Mouse (Mus musculus): ENCODE data around the gene Gemin4. TPM values are rescaled to one million over a fixed set of nuclear protein-coding genes. Genes with fewer than 3 reads are reported as not detected.

The Gemin4 gene
- 2.9 TPM for polyA plus RNA-seq (2014; fragmentation: Illumina TruSeq; extraction: RNeasy Lipid Tissue Mini Kit (QIAGEN cat#74804); ENCODE audit: low read depth, low replicate concordance)

DNA sequence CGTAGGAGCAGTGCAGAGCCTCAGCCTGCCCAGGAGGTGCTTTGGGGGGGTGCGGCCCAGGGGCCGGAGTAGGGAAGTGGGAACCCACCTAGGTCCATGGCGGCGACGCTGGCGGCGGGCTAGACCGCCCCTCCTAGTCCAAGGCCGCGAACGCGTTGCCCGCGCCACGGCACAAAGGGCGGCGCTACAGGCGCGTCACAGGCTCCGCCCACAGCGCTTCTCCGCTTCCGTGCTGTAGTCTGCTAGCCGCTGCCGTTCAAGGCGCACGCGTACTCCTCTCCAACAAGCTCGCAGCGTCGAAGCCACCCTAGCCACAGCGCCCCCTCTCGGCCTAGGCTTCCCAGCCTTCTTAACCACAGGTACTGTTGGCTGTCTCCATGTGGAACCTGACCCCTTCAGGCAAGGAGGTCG lies at the start of gene Gemin4, which contains the start of gene Dbil5:
Gene Gemin4 (minus strand): TSS at position 275 of the 411 bp plus-strand sequence.
Gene Dbil5 (plus strand): TSS at position 219 of the 411 bp plus-strand sequence.

DNA sequence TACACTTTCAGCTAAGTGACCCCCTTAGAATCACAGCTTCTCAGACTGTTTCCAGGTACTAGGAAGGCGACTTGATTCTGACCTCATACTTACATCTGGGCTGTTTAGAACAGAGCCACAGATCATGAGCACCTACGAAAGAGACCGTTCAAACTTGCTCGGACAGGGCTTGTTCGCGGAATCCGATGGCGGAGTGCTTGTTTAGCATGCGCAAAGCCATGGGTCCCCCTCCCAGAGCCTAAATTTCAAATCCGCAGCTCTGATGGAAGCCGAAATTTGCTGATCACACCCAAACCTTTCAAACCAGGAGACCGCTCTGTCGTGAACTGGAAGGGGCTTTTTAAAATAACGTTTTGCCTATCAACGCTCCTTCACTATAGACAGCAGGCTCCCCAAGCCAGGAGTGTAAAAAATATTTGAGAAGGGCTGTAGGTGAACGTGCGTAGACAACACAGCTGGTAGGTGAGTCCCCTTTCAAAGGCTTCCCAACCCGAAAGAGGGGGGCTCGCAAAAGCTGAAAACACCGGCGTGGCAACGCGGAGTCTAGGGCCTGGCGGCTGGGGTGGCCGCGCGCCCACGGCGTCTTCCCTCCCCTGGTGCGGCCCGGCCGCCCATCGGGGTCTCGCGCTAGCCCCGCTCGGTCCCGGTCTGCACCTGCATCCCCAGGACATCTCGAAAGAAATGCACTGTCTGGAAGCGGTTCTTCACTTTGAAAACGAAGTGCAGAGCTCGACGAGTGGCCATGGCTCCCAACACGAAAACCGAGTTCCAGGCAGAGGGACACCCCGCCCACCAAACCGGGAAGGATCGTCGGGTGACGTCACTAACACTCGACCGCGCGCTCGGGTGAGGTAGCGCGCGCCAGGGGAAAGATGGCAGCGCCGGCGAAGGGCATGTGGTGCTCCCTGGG lies 25.7 kb upstream of the Gemin4 start, which contains the start of the genes Mrm3 and Glod4:
Gene Mrm3 (plus strand): TSS at position 815 of the 910 bp plus-strand sequence.
Gene Glod4 (minus strand): TSS at position 825 of the 910 bp plus-strand sequence.

GRCm38 (mm10) chr11:76179495-76180145 lies 37.8 kb downstream of the Gemin4 start, which contains the start of the genes Vps53 and Fam57a:
TSS of gene Vps53 (minus strand) at chr11:76179647.
TSS of gene Fam57a (plus strand) at chr11:76179671.

Other genes with a start within 250 kb of the Gemin4 start
- gene 1700016K19Rik, start 217.8 kb downstream of the Gemin4 start, polyA plus RNA-seq (2014; fragmentation: Illumina TruSeq; extraction: RNeasy Lipid Tissue Mini Kit (QIAGEN cat#74804); ENCODE audit: low read depth, low replicate concordance) = 0.69 TPM
- gene Rflnb, start 189.9 kb downstream of the Gemin4 start, polyA plus RNA-seq (2014; fragmentation: Illumina TruSeq; extraction: RNeasy Lipid Tissue Mini Kit (QIAGEN cat#74804); ENCODE audit: low read depth, low replicate concordance) = 68.5 TPM
- gene Vps53, start 38.0 kb downstream of the Gemin4 start, polyA plus RNA-seq (2014; fragmentation: Illumina TruSeq; extraction: RNeasy Lipid Tissue Mini Kit (QIAGEN cat#74804); ENCODE audit: low read depth, low replicate concordance) = 55.6 TPM
- gene Fam57a, start 38.0 kb downstream of the Gemin4 start, polyA plus RNA-seq (2014; fragmentation: Illumina TruSeq; extraction: RNeasy Lipid Tissue Mini Kit (QIAGEN cat#74804); ENCODE audit: low read depth, low replicate concordance) = 22.2 TPM
- not detected for gene Dbil5, start 56 bp downstream of the Gemin4 start, polyA plus RNA-seq (2014; fragmentation: Illumina TruSeq; extraction: RNeasy Lipid Tissue Mini Kit (QIAGEN cat#74804); ENCODE audit: low read depth, low replicate concordance)
- gene Mrm3, start 26.1 kb upstream of the Gemin4 start, polyA plus RNA-seq (2014; fragmentation: Illumina TruSeq; extraction: RNeasy Lipid Tissue Mini Kit (QIAGEN cat#74804); ENCODE audit: low read depth, low replicate concordance) = 1.5 TPM
- gene Glod4, start 26.1 kb upstream of the Gemin4 start, polyA plus RNA-seq (2014; fragmentation: Illumina TruSeq; extraction: RNeasy Lipid Tissue Mini Kit (QIAGEN cat#74804); ENCODE audit: low read depth, low replicate concordance) = 118 TPM
- gene Nxn, start 181.5 kb upstream of the Gemin4 start, polyA plus RNA-seq (2014; fragmentation: Illumina TruSeq; extraction: RNeasy Lipid Tissue Mini Kit (QIAGEN cat#74804); ENCODE audit: low read depth, low replicate concordance) = 2.5 TPM
- gene Timm22, start 189.3 kb upstream of the Gemin4 start, polyA plus RNA-seq (2014; fragmentation: Illumina TruSeq; extraction: RNeasy Lipid Tissue Mini Kit (QIAGEN cat#74804); ENCODE audit: low read depth, low replicate concordance) = 4.8 TPM